Mouse (Mus musculus) right cerebral cortex, postnatal 14 days (tissue): Measurements from ENCODE around the gene Aldh5a1.

ENCODE experiments used
- DNase-seq: peaks from one replicate; pipeline ENCODE4 v3.0.0; 2022

Gene Aldh5a1

GRCm38 (mm10) chr13:24930591-24930990 is 6.9 kb downstream of the Aldh5a1 start:
- DNase-seq = no peak

GRCm38 (mm10) chr13:24923991-24924390 is 13.5 kb downstream of the Aldh5a1 start:
- no peak for DNase-seq

GRCm38 (mm10) chr13:24921281-24921680 is 16.2 kb downstream of the Aldh5a1 start:
- no peak for DNase-seq

- peak; percentile 36 for DNase-seq
Measured at GRCm38 (mm10) chr13:24920333-24920977, 17.0 kb downstream of the Aldh5a1 start.

- DNase-seq = no peak
Measured at GRCm38 (mm10) chr13:24915831-24916230, 21.6 kb downstream of the Aldh5a1 start.

- no peak for DNase-seq
Measured at GRCm38 (mm10) chr13:24914915-24915314, 22.5 kb downstream of the Aldh5a1 start.

GRCm38 (mm10) chr13:24913576-24913975 is 23.9 kb downstream of the Aldh5a1 start:
- no peak for DNase-seq

GRCm38 (mm10) chr13:24909112-24909511 is 28.3 kb downstream of the Aldh5a1 start:
- no peak for DNase-seq

- DNase-seq = no peak
Measured at GRCm38 (mm10) chr13:24906831-24907570, 30.5 kb downstream of the Aldh5a1 start.

- no peak for DNase-seq
Measured at GRCm38 (mm10) chr13:24905422-24905821, 32.0 kb downstream of the Aldh5a1 start.

GRCm38 (mm10) chr13:24903412-24903811 is 34.0 kb downstream of the Aldh5a1 start:
- DNase-seq = no peak

- DNase-seq = no peak
Measured at GRCm38 (mm10) chr13:24901916-24902315, 35.5 kb downstream of the Aldh5a1 start.

- DNase-seq = no peak
Measured at GRCm38 (mm10) chr13:24893880-24894279, 43.6 kb downstream of the Aldh5a1 start.

- DNase-seq = no peak
Measured at GRCm38 (mm10) chr13:24892516-24892915, 44.9 kb downstream of the Aldh5a1 start.

GRCm38 (mm10) chr13:24889554-24889953 is 47.9 kb downstream of the Aldh5a1 start:
- no peak for DNase-seq

GRCm38 (mm10) chr13:24882411-24882810 is 55.0 kb downstream of the Aldh5a1 start:
- DNase-seq = no peak

- no peak for DNase-seq
Measured at GRCm38 (mm10) chr13:24880704-24881103, 56.8 kb downstream of the Aldh5a1 start.

- no peak for DNase-seq
Measured at GRCm38 (mm10) chr13:24880208-24880607, 57.3 kb downstream of the Aldh5a1 start.

GRCm38 (mm10) chr13:24879359-24880040 is 58.0 kb downstream of the Aldh5a1 start:
- DNase-seq = no peak

- no peak for DNase-seq
Measured at GRCm38 (mm10) chr13:24868233-24868632, 69.2 kb downstream of the Aldh5a1 start.

- no peak for DNase-seq
Measured at GRCm38 (mm10) chr13:24867789-24868188, 69.7 kb downstream of the Aldh5a1 start.

GRCm38 (mm10) chr13:24866430-24867402 is 70.7 kb downstream of the Aldh5a1 start:
- DNase-seq = no peak

GRCm38 (mm10) chr13:24862520-24862919 is 74.9 kb downstream of the Aldh5a1 start:
- peak; percentile 67 for DNase-seq
